Mouse (Mus musculus) G1E (cell line): ENCODE results near the gene 4430402I18Rik. TPM values are rescaled to one million over a fixed set of nuclear protein-coding genes. Genes with fewer than 3 reads are reported as not detected.

Experiments used
- ATAC-seq: 2 replicates; pipeline ENCODE4 v1.8.0; 2016; ENCODE audit warnings: mild to moderate bottlenecking; ENCODE audit not compliant: insufficient number of reproducible peaks, poor library complexity, low FRiP score, severe bottlenecking; ENCODE audit errors: extremely low read depth
- DNase-seq: peaks from one replicate; pipeline ENCODE4 v3.0.0; 2012; ENCODE audit warnings: low spot score
- H3K27me3 ChIP-seq: 2 replicates; pipeline ENCODE4 v1.6.1; 2012; ENCODE audit warnings: mild to moderate bottlenecking, low read length, inconsistent platforms; ENCODE audit not compliant: insufficient read depth
- H3K36me3 ChIP-seq: replicated peaks from 2 replicates; pipeline ENCODE3; 2012; ENCODE audit warnings: mild to moderate bottlenecking, inconsistent platforms
- H3K4me1 ChIP-seq: 2 replicates; pipeline ENCODE4 v1.6.1; 2012; ENCODE audit warnings: low read depth, low read length, inconsistent platforms, mixed read lengths; ENCODE audit not compliant: insufficient read depth
- H3K4me3 ChIP-seq: 2 replicates; pipeline ENCODE4 v1.5.1; 2012; ENCODE audit warnings: low read depth, mild to moderate bottlenecking, inconsistent platforms, low read length, moderate library complexity, mixed read lengths
- H3K9me3 ChIP-seq: replicated peaks from 2 replicates; pipeline ENCODE4 v1.6.1; 2012; ENCODE audit warnings: inconsistent platforms
- CTCF ChIP-seq: IDR thresholded peaks from 2 replicates; pipeline ENCODE4 v1.5.1; 2012; ENCODE audit warnings: low read depth, low read length, inconsistent platforms, mixed read lengths
- GATA1 ChIP-seq: IDR thresholded peaks from 2 replicates; pipeline ENCODE4 v1.6.1; 2012; ENCODE audit warnings: borderline replicate concordance, low read length, inconsistent platforms, mixed read lengths
- GATA2 ChIP-seq: IDR thresholded peaks from 2 replicates; pipeline ENCODE4 v1.6.1; 2012; ENCODE audit warnings: low read depth, low read length, inconsistent platforms, borderline replicate concordance
- POLR2AphosphoS5 ChIP-seq: IDR thresholded peaks from 2 replicates; pipeline ENCODE4 v1.6.1; 2012; ENCODE audit warnings: low read depth, low read length, inconsistent platforms; ENCODE audit not compliant: insufficient replicate concordance
- TAL1 ChIP-seq: conservative IDR thresholded peaks from 2 replicates; pipeline ENCODE4 v1.6.1; 2012; ENCODE audit warnings: low read depth, low read length, inconsistent platforms, mixed read lengths
- polyA plus RNA-seq: library from polyadenylated mRNA; stranded (reverse); fragments of >175 nt; gene quantifications from 2 replicates; pipeline ENCODE4 v1.2.3, GENCODE M21; 2012
- total RNA-seq, 2 experiments: library from RNA; stranded (forward) in 1 of 2; stranded (reverse) in 1 of 2; fragments of 200-1000 nt in 1 of 2; fragments of >200 nt in 1 of 2; fragmentation: Nextera tagmentation in 1 of 2; gene quantifications; 2 replicates each; pipeline ENCODE4 v1.2.3; 2014 to 2017

The 4430402I18Rik gene
- total and polyA plus RNA-seq, 3 experiments = 0.38 TPM; not detected in 2

GRCm38 (mm10) chr19:28897497-28897896 lies 70.1 kb downstream of the 4430402I18Rik start:
- TF ChIP-seq CTCF (no peak), TAL1 (no peak), GATA1 (no peak), GATA2 (no peak), POLR2AphosphoS5 (no peak)
- H3K9me3 ChIP-seq = no peaks in the 10 kb centered on the region
- ATAC-seq = no peak

GRCm38 (mm10) chr19:28896639-28897038 lies 71.0 kb downstream of the 4430402I18Rik start:
- Histone ChIP-seq H3K36me3 (no peaks in the 10 kb centered on the region), H3K4me3 (no peak overlapping the region), H3K9me3 (no peaks in the 10 kb centered on the region), H3K4me1 (no peaks in the 10 kb centered on the region), H3K27me3 (peaks cover 13% of the 10 kb centered on the region)
- no peak for ATAC-seq
- no peak for TF ChIP-seq GATA2
- no peak for TF ChIP-seq CTCF
- no peak for TF ChIP-seq GATA1
- no peak for TF ChIP-seq POLR2AphosphoS5
- TF ChIP-seq TAL1 = no peak
- no peak for DNase-seq

More at GRCm38 (mm10) chr19:28897497-28897896, 70.1 kb downstream of the 4430402I18Rik start:
- Histone ChIP-seq H3K27me3 (peaks cover 13% of the 10 kb centered on the region), H3K36me3 (no peaks in the 10 kb centered on the region), H3K4me3 (no peak overlapping the region), H3K4me1 (no peaks in the 10 kb centered on the region)
- no peak for DNase-seq

- DNase-seq (no peak), ATAC-seq (no peak)
- peaks cover 5% of the 10 kb centered on the region; the same call in 1 of the 2 replicates for H3K27me3 ChIP-seq
- H3K9me3 ChIP-seq = no peaks in the 10 kb centered on the region
- no peaks in the 10 kb centered on the region for H3K36me3 ChIP-seq
- TF ChIP-seq CTCF (no peak), POLR2AphosphoS5 (no peak), GATA1 (no peak), TAL1 (no peak), GATA2 (no peak)
- H3K4me3 ChIP-seq = no peak overlapping the region
- H3K4me1 ChIP-seq = no peaks in the 10 kb centered on the region
Observed at GRCm38 (mm10) chr19:28891864-28892263, 75.7 kb downstream of the 4430402I18Rik start.

- Histone ChIP-seq H3K4me1 (no peaks in the 10 kb centered on the region), H3K36me3 (no peaks in the 10 kb centered on the region), H3K27me3 (peaks cover 5% of the 10 kb centered on the region; the same call in 1 of the 2 replicates), H3K4me3 (no peak overlapping the region), H3K9me3 (no peaks in the 10 kb centered on the region)
- ATAC-seq = no peak
- TF ChIP-seq TAL1 (no peak), GATA1 (no peak), GATA2 (no peak), CTCF (no peak), POLR2AphosphoS5 (no peak)
- no peak for DNase-seq
Observed at GRCm38 (mm10) chr19:28891238-28891637, 76.4 kb downstream of the 4430402I18Rik start.

- H3K4me1 ChIP-seq = no peaks in the 10 kb centered on the region
- H3K9me3 ChIP-seq = no peaks in the 10 kb centered on the region
- H3K4me3 ChIP-seq = no peak overlapping the region
- DNase-seq (no peak), ATAC-seq (no peak)
- H3K36me3 ChIP-seq = no peaks in the 10 kb centered on the region
- peaks cover 4% of the 10 kb centered on the region; the same call in 1 of the 2 replicates for H3K27me3 ChIP-seq
- TF ChIP-seq POLR2AphosphoS5 (no peak), TAL1 (no peak), CTCF (no peak), GATA1 (no peak)
Observed at GRCm38 (mm10) chr19:28889251-28889650, 78.3 kb downstream of the 4430402I18Rik start.

- H3K4me1 ChIP-seq = no peaks in the 10 kb centered on the region
- H3K4me3 ChIP-seq = no peak overlapping the region
- H3K36me3 ChIP-seq = no peaks in the 10 kb centered on the region
- H3K9me3 ChIP-seq = no peaks in the 10 kb centered on the region
- ATAC-seq = no peak
- H3K27me3 ChIP-seq = 0 out of 2 replicates have a peak, but pooled peaks cover 3% of the 10 kb centered on the region
- DNase-seq = no peak
- no peak for TF ChIP-seq POLR2AphosphoS5
Observed at GRCm38 (mm10) chr19:28888496-28888895, 79.1 kb downstream of the 4430402I18Rik start.
